Mouse (Mus musculus) kidney, adult 2 months (tissue): ENCODE data around the gene Clip2. TPM values are rescaled to one million over a fixed set of nuclear protein-coding genes. Genes with fewer than 3 reads are reported as not detected.
A peak's percentile ranks its signal among the peaks of the same experiment; 100 is the strongest.

Source experiments
- DNase-seq: peaks from one replicate; pipeline ENCODE4 v3.0.0; 2021
- H3K27ac ChIP-seq: fragments of 200-500 bp; 2 replicates; pipeline ENCODE4 v1.5.1; 2012; ENCODE audit warnings: low read depth, low read length, control low read depth, inconsistent platforms; ENCODE audit not compliant: insufficient read depth
- H3K27me3 ChIP-seq: fragments of 200-500 bp; replicated peaks from 2 replicates; pipeline ENCODE4 v1.6.1; 2012; ENCODE audit warnings: mild to moderate bottlenecking, moderate library complexity, low read length, inconsistent platforms; ENCODE audit not compliant: control insufficient read depth, insufficient read depth
- H3K36me3 ChIP-seq: fragments of 200-500 bp; 2 replicates; pipeline ENCODE4 v1.6.1; 2012; ENCODE audit warnings: mild to moderate bottlenecking, moderate library complexity, low read length, inconsistent platforms; ENCODE audit not compliant: control insufficient read depth, insufficient read depth
- H3K4me1 ChIP-seq: fragments of 200-500 bp; 2 replicates; pipeline ENCODE4 v1.6.1; 2011; ENCODE audit warnings: low read length; ENCODE audit not compliant: control insufficient read depth, insufficient read depth
- H3K4me3 ChIP-seq: fragments of 200-500 bp; 2 replicates; pipeline ENCODE4 v1.5.1; 2011; ENCODE audit warnings: mild to moderate bottlenecking, low read depth, low read length, control low read depth; ENCODE audit not compliant: insufficient read depth
- CTCF ChIP-seq: fragments of 200-500 bp; conservative IDR thresholded peaks from 2 replicates; pipeline ENCODE4 v1.5.1; 2011; ENCODE audit warnings: low read depth, mild to moderate bottlenecking, control low read depth, low read length, moderate library complexity, mixed read lengths; ENCODE audit not compliant: insufficient read depth, insufficient read length
- POLR2A ChIP-seq: fragments of 200-500 bp; IDR thresholded peaks from one replicate; pipeline ENCODE4 v1.6.1; 2011; ENCODE audit warnings: low read depth, low read length, control low read depth
- WGBS: fragments of 180-500 bp; shearing (Covaris S2); methylation state at CpG from one replicate; pipeline ENCODE4 v1.1.7; 2018; 5-methylcytosine and 5-hydroxymethylcytosine counted together
- polyA plus RNA-seq: library from polyadenylated mRNA; depleted of rRNA; stranded (reverse); fragments of >200 nt; gene quantifications from 2 replicates; pipeline ENCODE4 v1.2.3, GENCODE M21; 2012

Clip2 gene
- polyA plus RNA-seq, 1 experiment = 22.4 TPM

DNA sequence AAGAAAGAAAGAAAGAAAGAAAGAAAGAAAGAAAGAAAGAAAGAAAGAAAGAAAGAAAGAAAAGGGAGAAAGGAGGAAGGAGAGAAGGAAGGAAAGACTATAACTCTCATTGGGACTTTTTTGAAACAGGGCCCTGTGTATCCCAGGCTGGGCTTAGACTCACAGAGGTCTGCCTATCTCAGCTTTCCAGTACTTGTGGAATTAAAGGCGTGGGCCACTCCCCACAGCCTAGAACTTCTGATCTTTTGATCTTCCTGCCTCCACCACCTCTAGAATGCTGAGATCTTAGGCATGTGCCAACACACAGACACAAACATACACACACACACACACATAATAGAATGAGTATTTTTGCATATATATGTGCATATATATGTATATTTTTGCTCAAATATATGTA, 87.0 kb downstream of the Clip2 start:
- Histone ChIP-seq H3K4me3 (no peak overlapping the region), H3K4me1 (no peaks in the 10 kb centered on the region), H3K27ac (no peak overlapping the region), H3K27me3 (no peaks in the 10 kb centered on the region), H3K36me3 (no peaks in the 10 kb centered on the region)
- WGBS = 96% methylated on average over 1 of the region's 1 CpGs
- DNase-seq = no peak
- no peak for TF ChIP-seq POLR2A
- TF ChIP-seq CTCF = no peak

DNA sequence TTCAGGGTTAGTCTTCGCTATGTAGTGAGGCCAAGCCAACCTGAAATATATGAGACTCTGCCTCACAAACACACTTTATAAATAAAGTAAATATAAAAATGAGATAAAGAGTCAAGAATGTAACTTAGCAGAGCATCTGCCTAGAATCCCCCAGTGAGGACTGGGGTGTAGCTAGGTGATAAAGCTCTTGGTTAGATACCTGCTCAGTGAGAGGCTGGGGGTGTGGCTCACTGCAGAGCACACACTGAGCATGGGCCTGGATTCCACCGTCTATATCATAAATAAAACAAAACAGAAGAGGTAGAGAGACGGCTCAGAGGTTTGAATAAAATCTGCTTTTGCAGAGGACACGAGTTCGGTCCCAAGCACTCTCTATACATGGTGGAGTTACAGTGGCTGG, 88.0 kb downstream of the Clip2 start:
- H3K27ac ChIP-seq = no peak overlapping the region
- DNase-seq = no peak
- WGBS = 84% methylated on average over 5 of the region's 5 CpGs
- H3K4me3 ChIP-seq = no peak overlapping the region
- H3K4me1 ChIP-seq = no peaks in the 10 kb centered on the region
- H3K27me3 ChIP-seq = no peaks in the 10 kb centered on the region
- H3K36me3 ChIP-seq = no peaks in the 10 kb centered on the region
- no peak for TF ChIP-seq CTCF
- no peak for TF ChIP-seq POLR2A

DNA sequence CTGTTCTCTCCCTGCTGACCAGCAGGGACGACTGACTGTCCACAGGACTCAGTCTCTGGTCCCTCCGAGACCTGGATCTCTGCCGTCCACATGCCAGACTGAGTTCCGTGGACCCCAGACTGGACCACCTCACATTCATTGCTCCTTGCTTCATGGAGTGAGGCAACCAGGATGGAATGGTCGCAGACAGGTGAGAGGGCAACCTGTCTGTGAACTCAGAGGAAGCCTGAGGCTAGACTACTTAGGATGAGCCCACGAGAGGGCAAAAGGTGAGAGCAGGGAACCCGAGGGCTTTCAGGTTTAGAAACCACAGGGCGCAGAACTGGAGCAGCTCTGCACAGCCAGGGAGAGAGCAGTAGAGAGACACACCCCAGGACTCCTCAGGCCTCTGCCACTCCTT, 89.5 kb downstream of the Clip2 start:
- Histone ChIP-seq H3K27ac (no peak overlapping the region), H3K36me3 (no peaks in the 10 kb centered on the region), H3K4me3 (no peak overlapping the region), H3K4me1 (no peaks in the 10 kb centered on the region), H3K27me3 (no peaks in the 10 kb centered on the region)
- TF ChIP-seq POLR2A (no peak), CTCF (no peak)
- DNase-seq = no peak
- WGBS = 87% methylated on average over 8 of the region's 8 CpGs

DNA sequence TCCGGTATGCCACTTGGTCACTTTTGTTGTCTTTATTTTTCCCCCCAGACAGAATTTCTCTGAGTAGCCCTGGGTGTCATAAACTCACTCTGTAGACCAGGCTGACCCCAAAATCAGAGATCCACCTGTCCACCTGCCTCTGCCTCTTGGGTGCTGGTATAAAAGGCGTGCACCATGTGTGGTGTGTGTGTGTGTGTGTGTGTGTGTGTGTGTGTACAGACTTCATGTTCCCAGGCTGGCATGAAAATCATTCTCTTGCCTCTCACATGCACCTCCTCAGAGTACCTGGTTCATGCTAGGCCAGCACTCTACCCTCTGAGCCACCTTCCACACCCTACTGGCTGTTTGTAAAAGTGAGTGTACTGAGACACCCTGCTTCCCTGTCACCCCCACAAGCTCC, 89.9 kb downstream of the Clip2 start:
- H3K4me3 ChIP-seq = no peak overlapping the region
- no peaks in the 10 kb centered on the region for H3K36me3 ChIP-seq
- no peaks in the 10 kb centered on the region for H3K4me1 ChIP-seq
- 85% methylated on average over 2 of the region's 2 CpGs for WGBS
- H3K27me3 ChIP-seq = no peaks in the 10 kb centered on the region
- no peak overlapping the region for H3K27ac ChIP-seq
- TF ChIP-seq CTCF (no peak), POLR2A (no peak)
- no peak for DNase-seq

DNA sequence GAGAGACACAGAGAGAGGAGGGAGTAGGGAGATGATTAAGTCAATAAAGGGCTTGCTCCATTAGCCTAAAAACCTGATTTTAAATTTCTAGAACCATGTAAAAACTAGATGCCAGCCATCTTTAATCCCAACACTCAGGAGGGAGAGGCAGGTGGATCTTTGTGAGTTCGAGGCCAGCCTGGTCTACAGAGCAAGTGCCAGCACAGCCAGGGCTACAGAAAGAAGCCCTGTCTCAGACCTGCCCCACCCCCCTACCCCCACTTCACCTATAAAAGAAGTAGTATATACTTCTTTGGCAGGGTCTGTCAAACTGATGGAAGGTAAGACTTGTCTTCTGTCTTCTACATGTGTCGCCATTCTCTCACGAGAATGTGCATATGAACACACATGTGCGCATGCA, 91.7 kb downstream of the Clip2 start:
- 98% methylated on average over 4 of the region's 4 CpGs for WGBS
- DNase-seq = no peak
- TF ChIP-seq POLR2A (no peak), CTCF (no peak)
- no peaks in the 10 kb centered on the region for H3K27me3 ChIP-seq
- H3K36me3 ChIP-seq = no peaks in the 10 kb centered on the region
- no peak overlapping the region for H3K4me3 ChIP-seq
- no peak overlapping the region for H3K27ac ChIP-seq
- H3K4me1 ChIP-seq = no peaks in the 10 kb centered on the region

DNA sequence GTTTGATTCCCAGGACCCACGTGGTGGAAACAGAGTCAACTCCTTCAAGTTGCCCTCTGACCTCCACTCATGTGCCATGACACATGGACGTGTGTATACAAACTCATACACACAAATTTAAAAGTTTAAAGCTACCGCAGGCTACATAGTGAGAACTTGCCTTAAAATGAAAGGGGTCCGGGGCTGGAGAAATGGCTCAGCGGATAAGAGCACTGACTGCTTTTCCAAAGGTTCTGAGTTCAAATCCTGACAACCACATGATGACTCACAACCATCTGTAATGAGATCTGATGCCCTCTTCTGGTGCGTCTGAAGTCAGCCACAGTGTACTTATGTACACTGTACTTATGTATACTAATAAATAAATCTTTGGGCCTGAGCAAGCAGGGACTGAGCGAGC, 93.1 kb downstream of the Clip2 start:
- Histone ChIP-seq H3K4me1 (peaks cover 2% of the 10 kb centered on the region; the same call in 1 of the 2 replicates), H3K36me3 (no peaks in the 10 kb centered on the region), H3K27ac (no peak overlapping the region), H3K27me3 (no peaks in the 10 kb centered on the region), H3K4me3 (no peak overlapping the region)
- no peak for DNase-seq
- TF ChIP-seq POLR2A (no peak), CTCF (no peak)
- WGBS = 91% methylated on average over 7 of the region's 7 CpGs

DNA sequence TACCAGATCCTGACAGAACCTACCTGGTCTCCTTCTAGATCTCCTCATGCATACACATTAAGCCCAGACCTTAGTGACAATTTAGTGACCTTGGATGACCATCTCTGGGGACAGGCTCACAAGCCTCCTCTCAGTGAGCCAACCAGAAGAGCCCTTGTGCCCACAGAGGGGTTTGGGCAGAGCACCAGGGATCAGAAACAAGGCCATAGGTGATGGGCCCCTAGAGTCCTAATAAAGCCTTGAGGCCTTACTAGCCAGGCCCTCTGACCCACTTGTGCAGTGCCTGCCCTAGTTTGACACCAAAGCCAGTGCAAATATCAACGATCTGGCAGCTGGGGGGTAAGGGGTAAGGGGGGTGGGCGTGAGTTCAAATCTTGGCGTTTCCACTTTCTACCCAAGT, 93.8 kb downstream of the Clip2 start:
- no peak for DNase-seq
- 74% methylated on average over 3 of the region's 3 CpGs for WGBS
- H3K36me3 ChIP-seq = no peaks in the 10 kb centered on the region
- no peak overlapping the region for H3K4me3 ChIP-seq
- no peak for TF ChIP-seq POLR2A
- TF ChIP-seq CTCF = no peak
- H3K4me1 ChIP-seq = peaks cover 2% of the 10 kb centered on the region; the same call in 1 of the 2 replicates
- no peaks in the 10 kb centered on the region for H3K27me3 ChIP-seq
- no peak overlapping the region for H3K27ac ChIP-seq

DNA sequence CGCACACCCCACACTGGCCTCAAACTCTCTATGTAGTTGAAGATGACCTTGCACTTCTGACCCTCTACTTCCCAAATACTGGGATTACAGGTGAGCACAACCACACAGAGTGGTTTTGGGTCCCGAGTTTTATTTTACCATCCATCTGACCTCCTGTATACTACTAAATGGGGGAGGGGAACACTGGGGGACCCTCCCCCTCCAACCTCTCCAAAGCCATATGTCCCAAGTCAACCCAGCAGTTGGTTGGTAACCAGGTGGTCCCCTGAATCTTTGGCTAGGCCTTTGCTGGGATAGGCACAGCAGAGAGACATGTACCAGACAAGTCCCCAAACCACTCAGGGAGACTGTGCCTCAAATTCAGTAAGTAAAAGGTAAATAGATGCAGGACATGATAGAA, 94.9 kb downstream of the Clip2 start:
- TF ChIP-seq CTCF (no peak), POLR2A (no peak)
- H3K36me3 ChIP-seq = no peaks in the 10 kb centered on the region

More for the DNA sequence above, 94.9 kb downstream of the Clip2 start:
- 88% methylated on average over 2 of the region's 2 CpGs for WGBS
- Histone ChIP-seq H3K27ac (0 out of 2 replicates have a peak overlapping the region, but pooled peaks have one; percentile 12), H3K27me3 (no peaks in the 10 kb centered on the region), H3K4me1 (peaks cover 2% of the 10 kb centered on the region; the same call in 1 of the 2 replicates), H3K4me3 (no peak overlapping the region)
- DNase-seq = no peak
